Mouse (Mus musculus): ENCODE measurements around the gene Maz. TPM values are rescaled to one million over a fixed set of nuclear protein-coding genes. Genes with fewer than 3 reads are reported as not detected.

The Maz gene
- polyA plus RNA-seq, 1 experiment from 2014 or later = 36.1 TPM

GRCm38 (mm10) chr7:127004122-127004875 is 22.5 kb downstream of the Maz start:
- TF ChIP-seq EP300 (IDR thresholded peaks at IDR 0.05) (no peak), CTCF (IDR thresholded peaks at IDR 0.05) (peak; percentile 48)
- Histone ChIP-seq H3K9me3 (ENCODE audit: low read length) (no peaks in the 10 kb centered on the region), H3K4me2 (replicated peaks; ENCODE audit: low read depth, low read length) (no peak overlapping the region), H3K9ac (replicated peaks; ENCODE audit: low read depth) (no peak overlapping the region), H3K4me1 (ENCODE audit: insufficient read depth, low read depth, low read length) (no peaks in the 10 kb centered on the region; the same call in 1 of the 2 replicates), H3K27me3 (replicated peaks; ENCODE audit: insufficient read depth, low read length) (no peaks in the 10 kb centered on the region), H3K27ac (ENCODE audit: low read length) (no peak overlapping the region), H3K4me3 (ENCODE audit: low read depth, low read length) (no peak overlapping the region), H3K36me3 (ENCODE audit: insufficient read depth, low read length) (peaks cover 12% of the 10 kb centered on the region; the same call in 1 of the 2 replicates)
- WGBS = 85% methylated on average over 4 of the region's 4 CpGs
- no peak for ATAC-seq
- no peak for DNase-seq (ENCODE audit: low spot score)

- Histone ChIP-seq H3K27me3 (replicated peaks; ENCODE audit: insufficient read depth, low read length) (no peaks in the 10 kb centered on the region), H3K9me3 (ENCODE audit: low read length) (no peaks in the 10 kb centered on the region), H3K27ac (ENCODE audit: low read length) (no peak overlapping the region), H3K4me1 (ENCODE audit: insufficient read depth, low read depth, low read length) (no peaks in the 10 kb centered on the region; the same call in 1 of the 2 replicates), H3K4me2 (replicated peaks; ENCODE audit: low read depth, low read length) (no peak overlapping the region), H3K36me3 (ENCODE audit: insufficient read depth, low read length) (peaks cover 12% of the 10 kb centered on the region; the same call in 1 of the 2 replicates), H3K9ac (replicated peaks; ENCODE audit: low read depth) (no peak overlapping the region), H3K4me3 (ENCODE audit: low read depth, low read length) (no peak overlapping the region)
- DNase-seq (ENCODE audit: low spot score) = no peak
- ATAC-seq = no peak
- 85% methylated on average over 5 of the region's 5 CpGs for WGBS
- TF ChIP-seq CTCF (IDR thresholded peaks at IDR 0.05) (no peak), EP300 (IDR thresholded peaks at IDR 0.05) (no peak)
Measured at GRCm38 (mm10) chr7:127003620-127004019, 23.2 kb downstream of the Maz start.

GRCm38 (mm10) chr7:126999568-126999967 is 27.3 kb downstream of the Maz start:
- no peak for DNase-seq (ENCODE audit: low spot score)
- ATAC-seq = no peak
- Histone ChIP-seq H3K27me3 (replicated peaks; ENCODE audit: insufficient read depth, low read length) (no peaks in the 10 kb centered on the region), H3K27ac (ENCODE audit: low read length) (no peak overlapping the region), H3K4me1 (ENCODE audit: insufficient read depth, low read depth, low read length) (no peaks in the 10 kb centered on the region), H3K4me3 (ENCODE audit: low read depth, low read length) (no peak overlapping the region), H3K9ac (replicated peaks; ENCODE audit: low read depth) (no peak overlapping the region), H3K36me3 (ENCODE audit: insufficient read depth, low read length) (peaks cover 26% of the 10 kb centered on the region), H3K9me3 (ENCODE audit: low read length) (no peaks in the 10 kb centered on the region), H3K4me2 (replicated peaks; ENCODE audit: low read depth, low read length) (no peak overlapping the region)
- WGBS = 58% methylated on average over 10 of the region's 10 CpGs
- no peak for TF ChIP-seq CTCF (IDR thresholded peaks at IDR 0.05)
- no peak for TF ChIP-seq EP300 (IDR thresholded peaks at IDR 0.05)

GRCm38 (mm10) chr7:126996449-126996848 is 30.4 kb downstream of the Maz start:
- H3K36me3 ChIP-seq (ENCODE audit: insufficient read depth, low read length) = peaks cover 29% of the 10 kb centered on the region
- no peak overlapping the region for H3K27ac ChIP-seq (ENCODE audit: low read length)
- no peak overlapping the region for H3K4me2 ChIP-seq (replicated peaks; ENCODE audit: low read depth, low read length)
- H3K4me3 ChIP-seq (ENCODE audit: low read depth, low read length) = no peak overlapping the region
- WGBS = 85% methylated on average over 4 of the region's 4 CpGs
- H3K9ac ChIP-seq (replicated peaks; ENCODE audit: low read depth) = no peak overlapping the region
- no peak for DNase-seq (ENCODE audit: low spot score)
- H3K4me1 ChIP-seq (ENCODE audit: insufficient read depth, low read depth, low read length) = no peaks in the 10 kb centered on the region
- no peak for ATAC-seq
- TF ChIP-seq EP300 (IDR thresholded peaks at IDR 0.05) (no peak), CTCF (IDR thresholded peaks at IDR 0.05) (peak; percentile 39)
- H3K27me3 ChIP-seq (replicated peaks; ENCODE audit: insufficient read depth, low read length) = no peaks in the 10 kb centered on the region
- H3K9me3 ChIP-seq (ENCODE audit: low read length) = no peaks in the 10 kb centered on the region

GRCm38 (mm10) chr7:126988816-126989215 is 38.0 kb downstream of the Maz start:
- ATAC-seq (no peak), DNase-seq (ENCODE audit: low spot score) (no peak)
- peaks cover 13% of the 10 kb centered on the region for H3K36me3 ChIP-seq (ENCODE audit: insufficient read depth, low read length)
- TF ChIP-seq CTCF (IDR thresholded peaks at IDR 0.05) (no peak), EP300 (IDR thresholded peaks at IDR 0.05) (no peak)
- no peaks in the 10 kb centered on the region for H3K9me3 ChIP-seq (ENCODE audit: low read length)
- no peaks in the 10 kb centered on the region for H3K4me1 ChIP-seq (ENCODE audit: insufficient read depth, low read depth, low read length)
- H3K9ac ChIP-seq (replicated peaks; ENCODE audit: low read depth) = no peak overlapping the region
- H3K4me2 ChIP-seq (replicated peaks; ENCODE audit: low read depth, low read length) = no peak overlapping the region
- H3K27ac ChIP-seq (ENCODE audit: low read length) = no peak overlapping the region
- 49% methylated on average over 8 of the region's 8 CpGs for WGBS
- H3K27me3 ChIP-seq (replicated peaks; ENCODE audit: insufficient read depth, low read length) = no peaks in the 10 kb centered on the region
- no peak overlapping the region for H3K4me3 ChIP-seq (ENCODE audit: low read depth, low read length)

GRCm38 (mm10) chr7:126986319-126986718 is 40.5 kb downstream of the Maz start:
- no peak overlapping the region for H3K27ac ChIP-seq (ENCODE audit: low read length)
- peaks cover 9% of the 10 kb centered on the region for H3K36me3 ChIP-seq (ENCODE audit: insufficient read depth, low read length)
- H3K27me3 ChIP-seq (replicated peaks; ENCODE audit: insufficient read depth, low read length) = no peaks in the 10 kb centered on the region
- H3K4me1 ChIP-seq (ENCODE audit: insufficient read depth, low read depth, low read length) = no peaks in the 10 kb centered on the region
- TF ChIP-seq CTCF (IDR thresholded peaks at IDR 0.05) (peak; percentile 80), EP300 (IDR thresholded peaks at IDR 0.05) (no peak)
- H3K9me3 ChIP-seq (ENCODE audit: low read length) = no peaks in the 10 kb centered on the region
- H3K4me2 ChIP-seq (replicated peaks; ENCODE audit: low read depth, low read length) = no peak overlapping the region
- no peak overlapping the region for H3K4me3 ChIP-seq (ENCODE audit: low read depth, low read length)
- DNase-seq (ENCODE audit: low spot score) = peak; percentile 70
- ATAC-seq = peak; percentile 77
- no peak overlapping the region for H3K9ac ChIP-seq (replicated peaks; ENCODE audit: low read depth)
- WGBS = 37% methylated on average over 9 of the region's 9 CpGs

All from lung, postnatal 0 days (tissue).